Mouse (Mus musculus) urinary bladder, postnatal 10 days (tissue): ENCODE data around the gene Ptprd.

ENCODE experiments used
- DNase-seq: peaks from one replicate; pipeline ENCODE4 v3.0.0; 2022; ENCODE audit warnings: low spot score

The Ptprd gene

GRCm38 (mm10) chr4:76025571-76026325 lies 2186.0 kb downstream of the Ptprd start:
- no peak for DNase-seq

- DNase-seq = no peak
Observed at GRCm38 (mm10) chr4:76024502-76024821, 2187.3 kb downstream of the Ptprd start.

- DNase-seq = no peak
Observed at GRCm38 (mm10) chr4:76023756-76024501, 2187.8 kb downstream of the Ptprd start.

GRCm38 (mm10) chr4:76021670-76022069 lies 2190.1 kb downstream of the Ptprd start:
- DNase-seq = no peak

- no peak for DNase-seq
Observed at GRCm38 (mm10) chr4:76015026-76015425, 2196.7 kb downstream of the Ptprd start.

GRCm38 (mm10) chr4:76014151-76014840 lies 2197.5 kb downstream of the Ptprd start:
- no peak for DNase-seq

GRCm38 (mm10) chr4:76008580-76008979 lies 2203.2 kb downstream of the Ptprd start:
- no peak for DNase-seq

- no peak for DNase-seq
Observed at GRCm38 (mm10) chr4:76007219-76007618, 2204.5 kb downstream of the Ptprd start.

- DNase-seq = no peak
Observed at GRCm38 (mm10) chr4:76006717-76007116, 2205.0 kb downstream of the Ptprd start.

- DNase-seq = no peak
Observed at GRCm38 (mm10) chr4:76004161-76004560, 2207.6 kb downstream of the Ptprd start.

GRCm38 (mm10) chr4:76000258-76000657 lies 2211.5 kb downstream of the Ptprd start:
- DNase-seq = no peak

GRCm38 (mm10) chr4:75995841-75996240 lies 2215.9 kb downstream of the Ptprd start:
- DNase-seq = no peak

GRCm38 (mm10) chr4:75994576-75994975 lies 2217.2 kb downstream of the Ptprd start:
- no peak for DNase-seq

GRCm38 (mm10) chr4:75993092-75993491 lies 2218.7 kb downstream of the Ptprd start:
- no peak for DNase-seq

GRCm38 (mm10) chr4:75991621-75992245 lies 2220.0 kb downstream of the Ptprd start:
- no peak for DNase-seq

- DNase-seq = no peak
Observed at GRCm38 (mm10) chr4:75974728-75975127, 2237.0 kb downstream of the Ptprd start.

GRCm38 (mm10) chr4:75973322-75973721 lies 2238.4 kb downstream of the Ptprd start:
- no peak for DNase-seq

GRCm38 (mm10) chr4:75969961-75970360 lies 2241.8 kb downstream of the Ptprd start:
- DNase-seq = no peak

- DNase-seq = no peak
Observed at GRCm38 (mm10) chr4:75968618-75969017, 2243.1 kb downstream of the Ptprd start.

- no peak for DNase-seq
Observed at GRCm38 (mm10) chr4:75965810-75966209, 2246.0 kb downstream of the Ptprd start.

- no peak for DNase-seq
Observed at GRCm38 (mm10) chr4:75962916-75963315, 2248.8 kb downstream of the Ptprd start.

- DNase-seq = no peak
Observed at GRCm38 (mm10) chr4:75961865-75962264, 2249.9 kb downstream of the Ptprd start.
